Mouse (Mus musculus) sigmoid colon, adult 10 weeks (tissue): Measurements from ENCODE around the gene Prickle3. TPM values are rescaled to one million over a fixed set of nuclear protein-coding genes. Genes with fewer than 3 reads are reported as not detected.

Experiments
- polyA plus RNA-seq: library from polyadenylated mRNA; stranded (reverse); fragments of 350-450 nt; fragmentation: Illumina TruSeq; extraction: RNeasy Lipid Tissue Mini Kit (QIAGEN cat#74804); gene quantifications from one replicate; pipeline ENCODE4 v1.2.3, GENCODE M21; 2014; ENCODE audit warnings: low read depth, low replicate concordance

Gene Prickle3
- 19.0 TPM for polyA plus RNA-seq

GRCm38 (mm10) chrX:7657221-7657639 is at the start of gene Prickle3:
Gene Prickle3 (plus strand): TSS chrX:7657260.

DNA sequence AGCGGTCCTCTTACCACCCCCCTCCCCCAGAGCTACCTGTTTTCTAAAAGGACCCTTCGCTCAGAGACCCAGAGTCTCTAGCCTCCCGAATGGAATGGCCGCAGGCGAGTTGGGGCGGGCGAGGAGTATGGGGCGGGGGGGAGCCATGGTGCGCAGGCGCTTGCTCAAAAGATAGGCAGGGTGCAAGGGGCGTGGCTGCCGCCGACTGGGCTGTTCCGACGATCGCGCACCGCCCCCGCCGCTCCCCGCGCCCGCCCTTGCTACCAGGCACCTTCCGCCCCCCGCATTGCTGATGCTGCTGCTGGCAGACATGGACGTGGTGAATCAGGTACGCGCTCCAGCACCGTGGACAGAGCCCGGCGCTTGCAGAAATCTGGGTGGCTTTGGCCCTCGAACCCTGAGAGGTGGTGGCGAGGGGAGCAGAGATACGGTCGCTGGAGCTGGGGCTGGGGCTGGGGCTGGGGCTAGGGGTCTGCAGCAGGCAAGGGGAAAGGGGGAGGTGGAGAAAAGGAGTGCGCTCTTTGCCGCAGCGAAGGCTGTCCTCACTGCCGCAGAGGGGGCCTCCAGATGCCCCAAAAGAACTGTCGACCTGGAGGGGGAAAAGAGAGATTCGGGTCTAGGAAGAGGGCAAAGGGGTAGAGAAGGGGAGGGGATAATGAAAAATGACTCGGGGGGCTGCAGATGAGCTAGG is 18.5 kb upstream of the Prickle3 start, which contains the start of gene Syp:
TSS of gene Syp (plus strand) at position 71 of the 691 bp plus-strand sequence.

GRCm38 (mm10) chrX:7670921-7671623 is 14.0 kb downstream of the Prickle3 start, which contains the start of gene Plp2:
Gene Plp2 (minus strand): TSS chrX:7671390.

GRCm38 (mm10) chrX:7680864-7681263 is 23.8 kb downstream of the Prickle3 start, which contains the start of gene Magix:
Gene Magix (minus strand): TSS chrX:7681251.

GRCm38 (mm10) chrX:7696954-7697381 is 39.9 kb downstream of the Prickle3 start, which contains the start of gene Gpkow:
Gene Gpkow (plus strand): TSS chrX:7697131.

DNA sequence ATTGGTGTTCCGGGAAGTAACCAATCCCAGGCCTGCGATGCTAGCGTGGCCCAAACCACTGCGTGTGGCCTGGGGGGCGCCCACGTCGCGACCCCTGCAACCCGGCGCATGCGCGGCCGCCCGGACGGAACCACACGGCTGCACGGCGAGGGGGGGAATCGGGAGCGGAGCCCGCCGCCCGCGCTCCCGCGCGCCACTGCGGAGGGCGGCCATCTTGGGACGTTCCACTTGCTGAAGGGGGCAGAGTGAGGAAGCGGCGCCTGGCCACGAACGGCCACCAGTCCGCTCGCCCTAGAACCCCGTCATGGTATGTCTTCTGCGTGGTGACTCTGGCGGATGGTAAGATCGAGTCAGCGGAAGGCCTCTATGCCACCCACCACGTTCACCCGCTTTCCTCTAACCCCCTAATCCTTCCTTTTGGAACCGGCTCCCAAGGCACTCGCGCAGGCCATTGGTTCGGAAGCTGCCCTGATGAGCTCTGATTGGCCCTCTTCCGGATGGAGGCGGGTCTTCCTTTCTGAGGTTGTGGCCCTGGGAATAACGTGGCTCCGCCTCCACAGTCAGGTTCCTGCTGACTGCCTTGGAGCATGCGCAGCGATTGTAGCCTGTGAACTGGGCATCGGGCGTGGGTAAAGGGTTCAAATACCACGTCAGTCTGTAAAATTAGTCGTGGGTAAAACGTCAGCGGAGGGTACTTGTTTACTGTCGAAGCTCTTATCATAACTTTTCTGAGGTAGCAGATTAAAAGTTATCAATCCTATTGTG is 57.3 kb downstream of the Prickle3 start, which contains the start of gene Wdr45:
TSS of gene Wdr45 (plus strand) at position 199 of the 765 bp plus-strand sequence.

Other genes starting within 250 kb of the Prickle3 start
- 0.32 TPM for gene Foxp3, start 83.6 kb upstream of the Prickle3 start, polyA plus RNA-seq
- not detected for gene Ppp1r3f, start 83.0 kb upstream of the Prickle3 start, polyA plus RNA-seq
- 1.5 TPM for gene Ccdc22, start 51.7 kb upstream of the Prickle3 start, polyA plus RNA-seq
- not detected for gene Cacna1f, start 50.2 kb upstream of the Prickle3 start, polyA plus RNA-seq
- gene Syp, start 18.8 kb upstream of the Prickle3 start, polyA plus RNA-seq, result 2.8 TPM
- 187 TPM for gene Plp2, start 14.1 kb downstream of the Prickle3 start, polyA plus RNA-seq
- gene Magix, start 24.0 kb downstream of the Prickle3 start, polyA plus RNA-seq, result 0.60 TPM
- gene Gpkow, start 39.9 kb downstream of the Prickle3 start, polyA plus RNA-seq, result 42.6 TPM
- 7.7 TPM for gene Wdr45, start 57.1 kb downstream of the Prickle3 start, polyA plus RNA-seq
- not detected for gene Gm45208, start 65.0 kb downstream of the Prickle3 start, polyA plus RNA-seq
- gene Praf2, start 71.2 kb downstream of the Prickle3 start, polyA plus RNA-seq, result 7.8 TPM
- 4.5 TPM for gene Ccdc120, start 93.6 kb downstream of the Prickle3 start, polyA plus RNA-seq
- 6.2 TPM for gene Tfe3, start 105.3 kb downstream of the Prickle3 start, polyA plus RNA-seq
- gene Gripap1, start 132.5 kb downstream of the Prickle3 start, polyA plus RNA-seq, result 41.0 TPM
- 1.2 TPM for gene Kcnd1, start 165.0 kb downstream of the Prickle3 start, polyA plus RNA-seq
- 50.9 TPM for gene Otud5, start 184.1 kb downstream of the Prickle3 start, polyA plus RNA-seq
- 5.5 TPM for gene Pim2, start 221.0 kb downstream of the Prickle3 start, polyA plus RNA-seq
- 40.1 TPM for gene Slc35a2, start 226.8 kb downstream of the Prickle3 start, polyA plus RNA-seq
- gene Pqbp1, start 242.0 kb downstream of the Prickle3 start, polyA plus RNA-seq, result 10.1 TPM
- gene Timm17b, start 242.1 kb downstream of the Prickle3 start, polyA plus RNA-seq, result 3.6 TPM